Mouse (Mus musculus): ENCODE data around the gene Dpp9. TPM values are rescaled to one million over a fixed set of nuclear protein-coding genes. Genes with fewer than 3 reads are reported as not detected.

The Dpp9 gene
- polyA plus RNA-seq, 1 experiment from 2014 or later, result 21.4 TPM

- Histone ChIP-seq H3K27me3 (ENCODE audit: control insufficient read depth, insufficient read depth, low read length) (no peaks in the 10 kb centered on the region), H3K4me3 (ENCODE audit: low read depth, low read length) (peak overlapping the region; percentile 90), H3K27ac (ENCODE audit: low read depth, low read length) (no peak overlapping the region), H3K9ac (ENCODE audit: low read depth, low read length) (peak overlapping the region; percentile 94), H3K4me2 (peak overlapping the region; percentile 87), H3K9me3 (replicated peaks; ENCODE audit: control insufficient read depth, low read length) (no peaks in the 10 kb centered on the region), H3K36me3 (ENCODE audit: control insufficient read depth, insufficient read depth, low read length) (peaks cover 2% of the 10 kb centered on the region; the same call in 1 of the 2 replicates), H3K4me1 (ENCODE audit: control insufficient read depth, insufficient read depth, low read length) (peaks cover 14% of the 10 kb centered on the region)
- 39% methylated on average over 12 of the region's 12 CpGs for WGBS (ENCODE audit: insufficient replicate concordance)
- peak; percentile 4; the same call in 1 of the 2 replicates for ATAC-seq (replicated peaks; ENCODE audit: insufficient number of reproducible peaks, low FRiP score, low TSS enrichment)
These were observed 546 bp upstream of the Dpp9 start for GRCm38 (mm10) chr17:56219251-56219650.

DNA sequence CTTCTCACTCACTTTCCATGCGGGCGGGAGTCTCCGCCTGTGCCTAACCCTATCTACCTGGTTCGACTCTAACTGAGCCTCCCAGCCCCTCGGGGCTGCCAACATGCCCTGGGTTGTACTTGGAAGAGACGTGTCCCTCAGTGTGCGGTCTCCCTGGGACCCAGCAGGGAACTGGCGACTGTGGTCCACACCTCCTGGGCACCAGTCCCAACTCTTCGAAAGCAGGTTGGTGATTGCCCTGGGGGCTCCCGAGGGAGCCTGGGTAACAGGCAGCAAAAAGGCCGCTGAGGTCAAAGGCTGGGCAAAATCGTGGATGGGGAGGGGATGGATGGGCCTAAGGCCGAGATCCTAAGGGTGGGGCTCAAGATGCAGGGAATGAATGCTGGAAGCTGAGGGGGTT, 1.0 kb downstream of the Dpp9 start:
- 65% methylated on average over 13 of the region's 13 CpGs for WGBS (ENCODE audit: insufficient replicate concordance)
- H3K9me3 ChIP-seq (replicated peaks; ENCODE audit: control insufficient read depth, low read length), result no peaks in the 10 kb centered on the region
- peaks cover 14% of the 10 kb centered on the region for H3K4me1 ChIP-seq (ENCODE audit: control insufficient read depth, insufficient read depth, low read length)
- H3K36me3 ChIP-seq (ENCODE audit: control insufficient read depth, insufficient read depth, low read length), result peaks cover 2% of the 10 kb centered on the region; the same call in 1 of the 2 replicates
- no peak overlapping the region for H3K27ac ChIP-seq (ENCODE audit: low read depth, low read length)
- no peak for ATAC-seq (replicated peaks; ENCODE audit: insufficient number of reproducible peaks, low FRiP score, low TSS enrichment)
- peak overlapping the region; percentile 87 for H3K4me2 ChIP-seq
- H3K4me3 ChIP-seq (ENCODE audit: low read depth, low read length), result peak overlapping the region; percentile 90
- no peaks in the 10 kb centered on the region for H3K27me3 ChIP-seq (ENCODE audit: control insufficient read depth, insufficient read depth, low read length)
- peak overlapping the region; percentile 94 for H3K9ac ChIP-seq (ENCODE audit: low read depth, low read length)

GRCm38 (mm10) chr17:56214229-56214628, 4.5 kb downstream of the Dpp9 start:
- WGBS (ENCODE audit: insufficient replicate concordance), result 78% methylated on average over 1 of the region's 1 CpGs
- Histone ChIP-seq H3K4me3 (ENCODE audit: low read depth, low read length) (no peak overlapping the region), H3K27ac (ENCODE audit: low read depth, low read length) (no peak overlapping the region), H3K9ac (ENCODE audit: low read depth, low read length) (no peak overlapping the region), H3K9me3 (replicated peaks; ENCODE audit: control insufficient read depth, low read length) (no peaks in the 10 kb centered on the region), H3K4me2 (no peak overlapping the region), H3K27me3 (ENCODE audit: control insufficient read depth, insufficient read depth, low read length) (no peaks in the 10 kb centered on the region), H3K36me3 (ENCODE audit: control insufficient read depth, insufficient read depth, low read length) (peaks cover 21% of the 10 kb centered on the region), H3K4me1 (ENCODE audit: control insufficient read depth, insufficient read depth, low read length) (peaks cover 14% of the 10 kb centered on the region)
- ATAC-seq (replicated peaks; ENCODE audit: insufficient number of reproducible peaks, low FRiP score, low TSS enrichment), result no peak

DNA sequence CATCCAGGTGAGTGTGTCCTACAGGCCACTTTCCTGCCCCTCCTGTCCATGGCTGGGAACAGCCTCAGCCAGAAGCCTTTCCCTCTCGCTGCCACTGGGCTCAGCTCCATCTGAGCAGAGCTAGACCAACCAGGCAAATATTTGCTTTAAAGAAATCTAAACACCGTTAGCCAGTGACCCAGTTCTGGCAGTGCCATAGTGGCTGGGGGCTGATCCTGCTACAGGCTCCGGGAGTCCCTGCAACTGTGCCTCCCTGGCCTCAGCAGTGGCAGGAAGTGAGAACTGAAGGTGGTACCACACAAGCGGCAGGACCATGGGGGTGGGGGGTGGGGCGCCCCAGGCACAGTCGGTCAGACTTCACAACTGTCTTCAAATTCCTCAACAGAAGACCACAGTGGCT, 6.0 kb downstream of the Dpp9 start:
- no peak overlapping the region for H3K27ac ChIP-seq (ENCODE audit: low read depth, low read length)
- no peaks in the 10 kb centered on the region for H3K9me3 ChIP-seq (replicated peaks; ENCODE audit: control insufficient read depth, low read length)
- H3K27me3 ChIP-seq (ENCODE audit: control insufficient read depth, insufficient read depth, low read length), result no peaks in the 10 kb centered on the region
- H3K9ac ChIP-seq (ENCODE audit: low read depth, low read length), result no peak overlapping the region
- 67% methylated on average over 6 of the region's 6 CpGs for whole genome bisulfite sequencing (ENCODE audit: insufficient replicate concordance)
- no peak overlapping the region for H3K4me3 ChIP-seq (ENCODE audit: low read depth, low read length)
- peaks cover 10% of the 10 kb centered on the region for H3K4me1 ChIP-seq (ENCODE audit: control insufficient read depth, insufficient read depth, low read length)
- ATAC-seq (replicated peaks; ENCODE audit: insufficient number of reproducible peaks, low FRiP score, low TSS enrichment), result no peak
- peaks cover 32% of the 10 kb centered on the region for H3K36me3 ChIP-seq (ENCODE audit: control insufficient read depth, insufficient read depth, low read length)
- no peak overlapping the region for H3K4me2 ChIP-seq

- Histone ChIP-seq H3K4me1 (ENCODE audit: control insufficient read depth, insufficient read depth, low read length) (no peaks in the 10 kb centered on the region; the same call in 1 of the 2 replicates), H3K9me3 (replicated peaks; ENCODE audit: control insufficient read depth, low read length) (no peaks in the 10 kb centered on the region), H3K9ac (ENCODE audit: low read depth, low read length) (no peak overlapping the region), H3K4me2 (no peak overlapping the region), H3K36me3 (ENCODE audit: control insufficient read depth, insufficient read depth, low read length) (peaks cover 42% of the 10 kb centered on the region), H3K27ac (ENCODE audit: low read depth, low read length) (no peak overlapping the region), H3K27me3 (ENCODE audit: control insufficient read depth, insufficient read depth, low read length) (no peaks in the 10 kb centered on the region), H3K4me3 (ENCODE audit: low read depth, low read length) (no peak overlapping the region)
- 67% methylated on average over 2 of the region's 2 CpGs for WGBS (ENCODE audit: insufficient replicate concordance)
- no peak for ATAC-seq (replicated peaks; ENCODE audit: insufficient number of reproducible peaks, low FRiP score, low TSS enrichment)
These were observed 7.6 kb downstream of the Dpp9 start for GRCm38 (mm10) chr17:56211090-56211489.

GRCm38 (mm10) chr17:56208821-56209220, 9.9 kb downstream of the Dpp9 start:
- H3K9ac ChIP-seq (ENCODE audit: low read depth, low read length), result no peak overlapping the region
- no peaks in the 10 kb centered on the region for H3K27me3 ChIP-seq (ENCODE audit: control insufficient read depth, insufficient read depth, low read length)
- no peak overlapping the region for H3K4me3 ChIP-seq (ENCODE audit: low read depth, low read length)
- H3K36me3 ChIP-seq (ENCODE audit: control insufficient read depth, insufficient read depth, low read length), result peaks cover 60% of the 10 kb centered on the region
- ATAC-seq (replicated peaks; ENCODE audit: insufficient number of reproducible peaks, low FRiP score, low TSS enrichment), result no peak
- H3K9me3 ChIP-seq (replicated peaks; ENCODE audit: control insufficient read depth, low read length), result no peaks in the 10 kb centered on the region
- WGBS (ENCODE audit: insufficient replicate concordance), result 92% methylated on average over 3 of the region's 3 CpGs
- H3K4me2 ChIP-seq, result no peak overlapping the region
- H3K27ac ChIP-seq (ENCODE audit: low read depth, low read length), result no peak overlapping the region
- H3K4me1 ChIP-seq (ENCODE audit: control insufficient read depth, insufficient read depth, low read length), result no peaks in the 10 kb centered on the region; the same call in 1 of the 2 replicates

- H3K9ac ChIP-seq (ENCODE audit: low read depth, low read length), result no peak overlapping the region
- H3K27me3 ChIP-seq (ENCODE audit: control insufficient read depth, insufficient read depth, low read length), result no peaks in the 10 kb centered on the region
- H3K4me2 ChIP-seq, result no peak overlapping the region
These were observed 10.7 kb downstream of the Dpp9 start for GRCm38 (mm10) chr17:56207963-56208530.

GRCm38 (mm10) chr17:56206986-56207674, 11.6 kb downstream of the Dpp9 start:
- H3K4me2 ChIP-seq, result no peak overlapping the region
- no peaks in the 10 kb centered on the region for H3K9me3 ChIP-seq (replicated peaks; ENCODE audit: control insufficient read depth, low read length)
- no peak overlapping the region for H3K4me3 ChIP-seq (ENCODE audit: low read depth, low read length)
- H3K36me3 ChIP-seq (ENCODE audit: control insufficient read depth, insufficient read depth, low read length), result peaks cover 73% of the 10 kb centered on the region
- no peak overlapping the region for H3K9ac ChIP-seq (ENCODE audit: low read depth, low read length)
- H3K27me3 ChIP-seq (ENCODE audit: control insufficient read depth, insufficient read depth, low read length), result no peaks in the 10 kb centered on the region
- no peaks in the 10 kb centered on the region for H3K4me1 ChIP-seq (ENCODE audit: control insufficient read depth, insufficient read depth, low read length)
- ATAC-seq (replicated peaks; ENCODE audit: insufficient number of reproducible peaks, low FRiP score, low TSS enrichment), result no peak
- no peak overlapping the region for H3K27ac ChIP-seq (ENCODE audit: low read depth, low read length)
- WGBS (ENCODE audit: insufficient replicate concordance), result 78% methylated on average over 6 of the region's 6 CpGs

More at GRCm38 (mm10) chr17:56207963-56208530, 10.7 kb downstream of the Dpp9 start:
- H3K9me3 ChIP-seq (replicated peaks; ENCODE audit: control insufficient read depth, low read length), result no peaks in the 10 kb centered on the region
- ATAC-seq (replicated peaks; ENCODE audit: insufficient number of reproducible peaks, low FRiP score, low TSS enrichment), result no peak
- no peak overlapping the region for H3K4me3 ChIP-seq (ENCODE audit: low read depth, low read length)
- peaks cover 64% of the 10 kb centered on the region for H3K36me3 ChIP-seq (ENCODE audit: control insufficient read depth, insufficient read depth, low read length)
- H3K4me1 ChIP-seq (ENCODE audit: control insufficient read depth, insufficient read depth, low read length), result no peaks in the 10 kb centered on the region; the same call in 1 of the 2 replicates
- H3K27ac ChIP-seq (ENCODE audit: low read depth, low read length), result no peak overlapping the region
- 91% methylated on average over 9 of the region's 9 CpGs for WGBS (ENCODE audit: insufficient replicate concordance)
